Mouse (Mus musculus) CH12.LX (cell line): Measurements from ENCODE around the gene Tcp10a.

Experiments used
- MAZ ChIP-seq: IDR thresholded peaks from 2 replicates; pipeline ENCODE4 v1.6.1; 2012; ENCODE audit warnings: low read depth, mild to moderate bottlenecking, inconsistent platforms, low read length, improper control_type of control experiment, moderate library complexity
- UBTF ChIP-seq: IDR thresholded peaks from 2 replicates; pipeline ENCODE4 v1.6.1; 2012; ENCODE audit warnings: low read depth, mild to moderate bottlenecking, inconsistent platforms, low read length, improper control_type of control experiment, moderate library complexity
- USF1 ChIP-seq: IDR thresholded peaks from 2 replicates; pipeline ENCODE4 v1.6.1; 2014; ENCODE audit warnings: low read depth, mild to moderate bottlenecking, inconsistent platforms, low read length, improper control_type of control experiment

DNA sequence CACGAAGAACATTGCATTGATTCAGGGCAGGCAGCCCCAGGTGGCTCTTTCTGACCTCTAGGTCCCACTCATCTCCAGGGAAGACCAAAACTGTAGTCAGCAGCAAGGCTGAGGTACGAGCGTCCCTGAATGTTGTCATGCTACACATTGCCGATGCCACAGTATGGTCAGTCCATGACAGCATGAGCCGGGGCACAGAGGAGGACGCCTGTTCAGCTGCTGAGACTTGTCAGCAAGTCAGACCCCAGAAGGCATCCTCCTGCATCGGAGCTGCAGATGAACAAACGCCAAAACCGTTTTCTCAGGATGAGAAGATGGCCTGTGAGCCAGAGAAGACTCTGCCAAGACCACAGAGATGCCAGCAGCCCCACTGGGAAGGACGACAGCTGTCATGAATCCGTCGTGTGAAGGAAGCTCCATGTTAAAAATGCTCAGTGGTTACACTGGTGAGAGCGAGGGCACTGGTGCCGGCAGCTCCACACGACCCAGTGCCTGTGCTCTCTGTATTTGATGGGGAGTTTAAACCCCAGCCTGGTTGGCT lies 45.7 kb upstream of the Tcp10a start:
- TF ChIP-seq USF1 (no peak), UBTF (no peak), MAZ (no peak)
